Mouse (Mus musculus): ENCODE data around the gene Mettl26. TPM values are rescaled to one million over a fixed set of nuclear protein-coding genes. Genes with fewer than 3 reads are reported as not detected.

Mettl26 gene
- 34.3 and 39.1 TPM in 2 replicates for total RNA-seq (2015)
- total RNA-seq (2017), result 15.4 and 22.3 TPM in 2 replicates

GRCm38 (mm10) chr17:25874721-25875170, at the start of gene Mettl26:
Mettl26 (plus strand) TSS chr17:25875074.
- ATAC-seq (replicated peaks; ENCODE audit: poor library complexity), result peak; percentile 72

- no peak for ATAC-seq (replicated peaks; ENCODE audit: poor library complexity)
Observed at GRCm38 (mm10) chr17:25825311-25825710, 49.6 kb upstream of the Mettl26 start.

DNA sequence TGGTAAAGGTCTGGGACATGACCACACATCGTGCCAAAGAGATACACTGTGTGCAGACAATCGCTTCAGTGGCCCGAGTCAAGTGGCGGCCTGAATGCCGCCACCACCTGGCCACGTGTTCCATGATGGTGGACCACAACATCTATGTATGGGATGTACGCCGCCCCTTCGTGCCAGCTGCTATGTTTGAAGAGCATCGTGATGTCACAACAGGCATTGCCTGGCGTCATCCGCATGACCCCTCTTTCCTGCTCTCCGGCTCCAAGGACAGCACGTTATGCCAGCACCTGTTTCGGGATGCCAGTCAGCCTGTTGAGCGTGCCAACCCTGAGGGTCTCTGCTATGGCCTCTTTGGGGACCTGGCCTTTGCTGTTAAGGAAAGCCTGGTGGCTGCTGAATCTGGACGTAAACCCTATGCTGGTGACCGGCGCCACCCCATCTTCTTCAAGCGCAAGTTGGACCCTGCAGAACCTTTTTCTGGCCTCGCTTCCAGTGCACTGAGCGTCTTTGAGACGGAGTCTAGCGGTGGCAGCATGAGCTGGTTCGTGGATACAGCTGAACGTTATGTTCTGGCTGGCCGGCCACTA, 48.8 kb upstream of the Mettl26 start:
- ATAC-seq (replicated peaks; ENCODE audit: poor library complexity), result no peak

DNA sequence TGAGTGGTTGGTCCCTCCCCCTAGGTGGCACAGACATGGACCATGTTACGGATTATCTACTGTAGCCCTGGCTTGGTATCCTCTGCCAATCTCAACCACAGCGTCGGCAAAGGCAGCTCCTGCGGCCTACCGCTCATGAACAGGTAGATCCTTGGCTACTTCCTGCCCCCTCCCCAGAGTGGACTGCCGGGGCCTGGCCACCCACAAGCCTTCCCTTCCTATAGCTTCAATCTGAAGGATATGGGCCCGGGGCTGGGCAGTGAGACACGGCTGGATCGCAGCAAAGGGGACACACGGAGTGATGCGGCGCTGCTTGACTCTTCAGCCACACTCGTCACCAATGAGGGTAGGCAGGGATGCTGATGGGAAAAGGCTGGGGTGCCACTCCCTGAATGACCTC, 47.9 kb upstream of the Mettl26 start:
- no peak for ATAC-seq (replicated peaks; ENCODE audit: poor library complexity)

DNA sequence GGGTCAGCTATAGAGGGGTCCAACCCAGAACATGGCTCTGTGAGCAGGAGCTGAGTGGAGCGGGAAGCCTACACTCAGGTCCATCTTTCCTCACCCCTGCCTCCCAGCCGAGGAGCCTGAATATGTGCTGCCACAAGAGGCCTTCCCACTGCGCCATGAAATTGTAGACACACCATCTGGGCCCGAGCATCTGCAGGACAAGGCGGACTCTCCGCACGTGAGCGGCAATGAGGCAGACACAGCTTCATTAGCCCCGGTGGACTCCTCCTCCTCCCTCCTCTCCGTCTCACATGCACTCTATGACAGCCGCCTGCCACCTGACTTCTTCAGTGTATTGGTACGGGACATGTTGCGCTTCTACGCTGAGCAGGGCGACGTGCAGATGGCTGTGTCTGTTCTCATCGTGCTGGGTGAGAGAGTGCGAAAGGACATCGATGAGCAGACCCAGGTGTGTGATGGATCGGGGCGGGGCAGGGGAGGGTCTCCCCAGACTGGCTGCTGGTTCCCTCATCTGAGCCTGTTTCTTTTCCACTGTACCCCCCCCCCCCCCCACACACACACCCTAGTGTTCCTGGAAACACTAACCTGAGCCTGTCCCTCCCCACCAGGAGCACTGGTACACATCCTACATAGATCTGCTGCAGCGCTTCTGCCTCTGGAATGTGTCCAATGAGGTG, 47.2 kb upstream of the Mettl26 start:
- ATAC-seq (replicated peaks; ENCODE audit: poor library complexity), result no peak

DNA sequence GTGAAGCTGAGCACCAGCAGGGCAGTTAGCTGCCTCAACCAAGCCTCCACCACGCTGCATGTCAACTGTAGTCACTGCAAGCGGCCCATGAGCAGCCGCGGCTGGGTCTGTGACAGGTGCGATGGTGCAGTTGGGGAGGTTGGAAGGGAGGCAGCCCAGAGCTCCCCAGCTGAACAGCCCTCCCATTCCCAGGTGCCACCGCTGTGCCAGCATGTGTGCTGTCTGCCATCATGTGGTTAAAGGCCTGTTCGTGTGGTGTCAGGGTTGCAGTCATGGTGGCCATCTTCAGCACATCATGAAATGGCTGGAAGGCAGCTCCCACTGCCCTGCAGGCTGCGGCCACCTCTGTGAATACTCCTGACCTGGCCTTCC, 46.7 kb upstream of the Mettl26 start:
- no peak for ATAC-seq (replicated peaks; ENCODE audit: poor library complexity)

DNA sequence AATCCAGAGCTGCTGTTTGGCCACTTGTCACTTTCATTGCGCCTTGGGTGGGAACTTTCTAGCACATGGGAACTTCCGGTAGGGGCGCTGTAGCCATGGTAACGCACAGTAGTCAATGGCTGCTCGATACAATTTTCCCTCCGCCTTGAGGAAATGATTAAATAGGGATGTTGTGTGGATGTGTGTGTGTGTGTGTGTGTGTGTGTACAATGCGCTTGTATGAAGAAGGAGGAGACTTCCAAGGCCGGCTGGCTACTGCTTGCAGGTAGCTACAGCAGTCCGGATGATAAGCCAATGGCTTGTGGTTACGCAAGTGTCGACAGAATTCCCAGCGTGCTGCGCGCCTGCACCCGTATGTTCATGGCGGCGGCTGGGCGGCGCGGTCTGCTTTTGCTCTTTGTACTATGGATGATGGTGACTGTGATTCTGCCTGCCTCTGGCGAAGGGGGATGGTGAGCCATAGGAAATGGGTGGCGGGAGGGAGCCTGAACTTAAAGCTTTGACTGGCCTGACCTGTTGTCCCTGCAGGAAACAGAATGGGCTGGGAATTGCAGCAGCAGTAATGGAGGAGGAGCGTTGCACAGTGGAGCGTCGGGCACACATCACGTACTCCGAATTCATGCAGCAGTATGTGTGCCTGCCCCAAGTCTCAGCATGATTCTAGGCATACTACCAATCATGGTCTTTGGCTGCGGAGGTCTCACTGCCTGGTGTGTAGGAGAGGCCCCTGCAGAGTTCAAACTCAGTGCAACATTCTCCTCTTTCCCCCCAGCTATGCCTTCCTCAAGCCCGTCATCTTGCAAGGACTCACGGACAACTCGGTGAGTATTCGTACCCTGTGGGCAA, 45.9 kb upstream of the Mettl26 start, which contains the start of gene Jmjd8:
Jmjd8 (plus strand) TSS at position 156 of the 846 bp plus-strand sequence.
- peak; percentile 56 for ATAC-seq (replicated peaks; ENCODE audit: poor library complexity)

- ATAC-seq (replicated peaks; ENCODE audit: poor library complexity), result no peak
Observed at GRCm38 (mm10) chr17:25829558-25830017, 45.3 kb upstream of the Mettl26 start.

DNA sequence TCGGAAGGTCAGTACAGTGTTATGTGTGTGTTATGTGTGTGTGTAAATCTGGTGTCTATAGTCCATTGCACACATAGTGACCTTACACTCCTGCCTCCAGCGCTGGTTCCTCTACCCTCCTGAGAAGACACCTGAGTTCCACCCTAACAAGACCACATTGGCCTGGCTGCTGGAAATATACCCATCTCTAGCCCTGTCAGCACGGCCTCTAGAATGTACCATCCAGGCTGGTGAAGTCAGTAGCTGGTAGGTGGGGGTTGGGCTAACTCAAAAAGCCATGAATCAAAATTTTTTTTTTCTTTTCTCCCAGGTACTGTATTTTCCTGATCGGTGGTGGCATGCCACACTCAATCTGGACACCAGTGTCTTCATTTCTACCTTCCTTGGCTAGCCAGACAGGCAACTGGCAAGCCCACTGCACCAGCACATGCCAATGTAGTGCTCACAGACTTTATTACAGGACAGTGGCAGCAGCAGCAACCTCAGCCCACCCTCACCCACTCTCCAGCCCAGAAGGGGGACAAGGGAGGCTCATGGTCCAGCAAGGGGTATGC, 44.6 kb upstream of the Mettl26 start:
- no peak for ATAC-seq (replicated peaks; ENCODE audit: poor library complexity)

DNA sequence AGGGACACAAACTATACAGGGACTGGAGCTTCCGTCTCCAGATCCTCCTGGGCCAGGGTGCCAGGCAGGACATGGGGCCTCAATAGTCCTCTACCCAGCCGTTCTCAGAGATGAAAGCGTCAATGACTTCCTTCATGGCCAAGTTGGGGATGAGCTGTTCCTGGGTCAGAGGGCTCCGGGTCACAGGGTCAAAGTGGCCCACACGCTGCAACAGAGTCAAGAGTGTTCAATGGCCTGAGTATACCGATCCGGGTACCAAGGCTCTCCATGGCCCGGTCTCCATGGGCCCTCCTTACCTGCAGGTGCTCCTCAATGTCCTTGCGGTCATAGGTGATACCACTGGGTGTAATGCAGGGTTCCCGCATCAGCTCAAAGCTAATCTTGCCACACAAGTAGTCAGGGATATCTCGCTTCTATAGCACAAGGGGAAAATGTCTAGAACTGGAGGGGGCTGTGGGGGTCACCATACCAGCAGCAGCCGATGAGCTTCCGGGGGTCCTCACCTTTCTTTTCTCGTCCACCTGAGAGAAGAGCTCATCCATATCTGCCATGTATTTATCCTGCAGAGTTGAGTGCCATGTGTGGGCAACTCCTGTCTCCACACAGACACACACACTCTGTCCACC, 44.0 kb upstream of the Mettl26 start:
- no peak for ATAC-seq (replicated peaks; ENCODE audit: poor library complexity)

- ATAC-seq (replicated peaks; ENCODE audit: poor library complexity), result no peak
Observed at GRCm38 (mm10) chr17:25831451-25832281, 43.2 kb upstream of the Mettl26 start.

DNA sequence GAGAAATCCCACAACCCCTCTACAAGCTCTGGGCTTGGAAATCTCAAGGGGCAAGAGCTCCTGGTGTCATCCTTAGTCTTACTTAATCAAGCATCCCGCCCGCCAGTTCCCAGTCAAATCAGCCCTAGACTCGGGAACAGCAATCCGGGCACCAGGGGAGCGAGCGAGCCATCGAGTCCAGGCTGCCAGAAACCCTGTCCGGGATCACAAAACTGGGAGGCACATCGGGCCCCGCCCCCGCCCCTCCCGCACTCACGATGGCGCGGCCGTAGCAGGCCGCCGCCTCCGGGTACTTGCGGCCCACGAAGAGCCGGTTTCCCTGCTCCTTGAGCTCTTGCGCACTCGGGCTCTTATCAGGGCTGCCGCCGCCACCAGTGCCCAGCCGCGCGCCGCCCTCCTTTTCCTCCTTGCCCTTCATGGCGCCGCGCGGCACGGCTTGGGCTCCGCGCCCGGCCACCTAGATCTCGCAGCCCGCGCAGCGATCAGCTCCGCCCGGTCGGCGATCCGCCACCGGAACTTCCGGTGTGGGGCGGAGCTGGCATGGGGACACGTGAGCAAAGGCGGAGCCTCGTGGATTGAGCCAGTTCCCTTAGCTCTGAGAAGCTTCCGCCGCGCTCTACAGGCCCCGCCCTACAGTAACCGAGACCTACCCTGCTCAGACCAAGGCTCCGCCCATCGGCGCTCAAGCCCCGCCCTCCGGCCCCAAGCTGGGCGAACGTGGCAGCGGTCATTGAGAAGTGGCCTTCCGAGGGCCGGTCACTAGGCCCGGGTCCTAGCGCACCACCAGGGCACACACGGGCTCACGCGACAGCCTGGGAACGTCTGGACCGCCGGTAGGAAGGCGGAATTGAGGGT, 42.2 kb upstream of the Mettl26 start:
- ATAC-seq (replicated peaks; ENCODE audit: poor library complexity), result peak; percentile 71

DNA sequence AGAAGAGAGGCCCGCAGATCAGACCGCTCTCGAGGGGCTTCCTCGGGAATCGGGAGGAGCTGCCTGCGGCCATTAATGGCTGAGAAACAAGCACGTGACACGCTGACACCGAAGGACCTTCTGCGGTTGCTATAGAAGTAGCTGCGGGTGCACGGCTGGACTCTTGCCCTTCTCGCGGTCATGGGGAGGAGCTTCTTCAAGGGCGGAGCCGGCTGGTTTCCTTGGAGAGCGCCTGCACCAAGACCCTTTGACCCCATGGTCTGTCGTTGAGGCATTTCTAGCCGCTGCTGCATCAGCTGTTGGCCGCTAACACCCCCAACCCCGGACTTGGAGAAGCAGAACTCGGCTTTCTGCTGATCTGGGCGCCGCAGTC, 41.6 kb upstream of the Mettl26 start, which contains the start of gene Stub1:
Stub1 (minus strand) TSS at position 114 of the 373 bp plus-strand sequence.
- peak; percentile 38 for ATAC-seq (replicated peaks; ENCODE audit: poor library complexity)

GRCm38 (mm10) chr17:25833961-25834594, 40.8 kb upstream of the Mettl26 start:
- no peak for ATAC-seq (replicated peaks; ENCODE audit: poor library complexity)

DNA sequence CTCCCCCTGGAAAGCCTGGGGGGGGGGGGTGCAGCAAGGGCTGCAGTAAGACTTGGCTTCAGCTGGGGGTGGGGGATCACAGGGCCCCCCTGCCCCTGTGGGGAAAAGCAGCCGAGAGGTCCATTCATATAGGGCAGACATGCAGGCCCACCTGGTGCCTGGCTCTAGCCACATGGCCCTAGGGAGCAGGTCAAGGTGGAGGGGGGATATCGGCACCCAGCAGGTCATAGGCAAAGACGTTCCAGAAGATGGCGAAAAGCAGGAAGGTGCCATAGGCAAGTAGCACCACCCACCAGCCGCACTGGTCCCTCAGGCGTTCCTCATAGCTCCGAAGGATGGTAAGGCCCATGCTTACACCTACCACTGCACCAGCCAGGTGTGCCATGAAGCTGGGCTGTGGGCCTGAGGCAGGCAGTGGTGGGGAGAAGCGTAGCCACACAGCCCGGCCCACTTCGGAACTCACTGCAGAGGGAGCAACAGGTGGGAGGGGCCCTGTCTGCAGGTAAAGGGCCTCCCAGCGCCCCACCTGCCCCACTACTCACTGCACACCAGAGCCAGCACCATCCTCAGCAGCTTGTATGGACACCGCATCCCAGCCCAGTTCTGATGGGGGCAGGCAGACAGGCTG, 40.2 kb upstream of the Mettl26 start:
- no peak for ATAC-seq (replicated peaks; ENCODE audit: poor library complexity)

DNA sequence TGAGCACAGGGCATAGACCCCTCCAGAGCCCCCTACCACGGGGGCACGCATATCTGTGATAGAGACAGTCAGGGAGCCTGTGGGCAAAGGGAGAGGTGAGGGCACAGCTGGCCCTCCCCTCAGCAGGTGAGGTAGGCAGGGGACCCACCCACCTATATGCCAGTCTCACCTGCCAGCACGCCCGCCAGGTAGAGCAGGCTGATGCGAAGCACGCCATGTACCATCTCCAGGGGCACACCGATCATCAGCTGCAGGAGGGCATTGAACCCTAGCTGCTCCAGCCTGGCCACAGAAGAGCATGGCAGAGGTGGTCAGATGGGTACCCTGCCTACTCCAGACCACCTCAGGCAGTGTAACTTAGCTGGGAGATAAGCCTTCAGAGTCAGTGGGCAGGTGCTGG, 39.6 kb upstream of the Mettl26 start:
- ATAC-seq (replicated peaks; ENCODE audit: poor library complexity), result no peak

- ATAC-seq (replicated peaks; ENCODE audit: poor library complexity), result no peak
Observed at GRCm38 (mm10) chr17:25835816-25836215, 39.1 kb upstream of the Mettl26 start.

Measured in megakaryocyte progenitor cell, adult 5-6 weeks (primary cell).